Mouse (Mus musculus) E14TG2a.4 (cell line): ENCODE measurements at regions not wholly inside any gene's neighbourhood (a gene's known extent, or its start where the extent isn't known, plus 50 kb on each side); places are given as distances from the start of the nearest gene placed in this dataset.

ENCODE experiments used
- CTCF ChIP-seq: conservative IDR thresholded peaks from 2 replicates; pipeline ENCODE4 v1.5.1; 2014; ENCODE audit warnings: low read length
- NANOG ChIP-seq: IDR thresholded peaks from 2 replicates; pipeline ENCODE4 v1.6.1; 2014; ENCODE audit warnings: borderline replicate concordance, low read length, mixed read lengths

GRCm38 (mm10) chr15:74311082-74311481 lies 325.1 kb downstream of the Mroh4 start:
- no peak for TF ChIP-seq CTCF
- no peak for TF ChIP-seq NANOG
